Comparison of ENCODE assay signal across 11 mouse cellular contexts in the genomic region with DNA sequence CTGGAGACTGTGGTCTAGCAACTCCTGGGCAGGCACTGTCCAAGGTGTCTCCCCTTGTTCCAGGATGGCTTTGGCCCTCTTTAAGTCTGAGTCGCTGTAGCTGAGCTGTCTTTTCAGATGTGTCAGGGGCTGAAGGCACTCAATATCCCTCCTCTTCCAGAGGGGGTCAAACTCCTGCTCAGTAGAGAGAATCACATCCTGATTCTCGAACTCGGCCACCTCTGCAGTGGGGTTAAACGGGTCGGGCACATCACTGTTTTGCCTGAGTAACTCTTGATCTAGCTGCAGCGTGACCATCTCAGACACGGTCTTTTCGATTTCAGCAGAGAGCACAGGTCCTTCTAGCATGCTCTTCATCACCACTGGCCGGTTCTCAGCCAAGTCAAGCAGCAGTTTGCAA.
"Had no signal": no experiment of that assay in that cellular context is flagged by ENCODE, and none has a peak within 500 bp of the region (broad histone marks: within the 10 kb centered on the region; RNA-seq: fewer than 3 reads in every experiment).

No protein-coding gene starts in this region.

- DNase-seq: layer of hippocampus, adult 9-11 months; liver, embryonic 13.5 days; lung, adult 2 months; lung, postnatal 14 days; lung, postnatal 4 days; midbrain, embryonic 14.5 days; thymus, adult 18-20 months; thymus, postnatal 36 days had no signal

- H3K9me3 ChIP-seq: liver, embryonic 13.5 days had no signal

- H3K4me1 ChIP-seq: liver, embryonic 13.5 days had no signal

- H3K27me3 ChIP-seq: liver, embryonic 13.5 days had no signal

- H3K27ac ChIP-seq: layer of hippocampus, adult 2 months; liver, embryonic 13.5 days had no signal

- H3K9ac ChIP-seq: liver, embryonic 13.5 days had no signal

- ATAC-seq: intestine, postnatal 0 days had no signal

- H3K36me3 ChIP-seq: liver, embryonic 13.5 days had no signal

- H3K4me3 ChIP-seq: layer of hippocampus, adult 2 months; liver, embryonic 13.5 days had no signal

- H3K4me2 ChIP-seq: liver, embryonic 13.5 days; midbrain, embryonic 11.5 days had no signal
